Mouse (Mus musculus) spleen, embryonic (tissue): ENCODE results near the gene Ssxb2.
"Not testable (repeated sequence)": the region's sequence is repeated elsewhere in the genome, so short reads cannot be mapped to it uniquely, and the experiment has no call there.

Experiments used
- CTCF ChIA-PET: fragments of 350-600 bp; sonication (Branson Sonifier 250); formaldehyde crosslinking; loops from one replicate; lab custom pipeline; 2022; lab: Charles Lee

Gene Ssxb2

DNA sequence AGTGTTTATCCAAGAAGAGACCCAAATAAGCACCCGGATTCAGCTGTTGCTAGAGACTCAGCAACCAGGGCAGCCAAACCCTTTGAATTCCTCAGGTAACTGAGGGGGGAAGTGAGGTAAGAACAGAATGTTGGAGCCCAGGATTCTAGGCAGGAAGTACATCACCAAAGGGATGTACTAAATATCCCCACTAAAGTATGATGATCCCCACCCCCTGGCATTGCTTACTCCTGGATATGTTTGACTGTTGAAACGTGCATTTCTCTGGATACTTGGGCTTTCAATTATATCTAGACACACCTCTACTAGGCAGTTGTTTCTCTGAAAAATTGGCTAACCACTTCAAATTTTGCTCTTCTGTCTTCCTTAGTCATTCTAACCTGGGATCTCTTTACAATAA is at the start of gene Ssxb2:
Ssxb2 (minus strand) TSS at position 101 of the 400 bp plus-strand sequence.
- CTCF ChIA-PET: not testable (repeated sequence)

DNA sequence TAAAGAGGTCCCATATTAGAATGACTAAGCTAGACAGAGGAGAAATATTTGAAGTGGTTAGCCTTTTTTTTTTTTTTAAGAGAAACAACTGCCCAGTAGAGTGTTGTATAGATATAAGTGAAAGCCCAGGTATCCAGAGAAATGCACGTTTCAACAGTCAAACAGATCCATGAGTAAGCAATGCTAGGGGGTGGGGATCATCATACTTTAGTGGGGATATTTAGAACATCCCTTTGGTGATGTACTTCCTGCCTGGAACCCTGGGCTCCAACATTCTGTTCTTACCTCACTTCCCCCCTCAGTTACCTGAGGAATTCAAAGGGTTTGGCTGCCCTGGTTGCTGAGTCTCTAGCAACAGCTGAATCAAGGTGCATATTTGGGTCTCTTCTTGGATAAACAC is 48.5 kb downstream of the Ssxb2 start, which contains the start of gene Ssxb1:
Ssxb1 (plus strand) TSS at position 301 of the 400 bp plus-strand sequence.
- CTCF ChIA-PET: not testable (repeated sequence)
